Mouse (Mus musculus): ENCODE measurements around the gene Pa2g4. TPM values are rescaled to one million over a fixed set of nuclear protein-coding genes. Genes with fewer than 3 reads are reported as not detected.

Gene Pa2g4
- polyA plus RNA-seq, 1 experiment: 127 TPM

DNA sequence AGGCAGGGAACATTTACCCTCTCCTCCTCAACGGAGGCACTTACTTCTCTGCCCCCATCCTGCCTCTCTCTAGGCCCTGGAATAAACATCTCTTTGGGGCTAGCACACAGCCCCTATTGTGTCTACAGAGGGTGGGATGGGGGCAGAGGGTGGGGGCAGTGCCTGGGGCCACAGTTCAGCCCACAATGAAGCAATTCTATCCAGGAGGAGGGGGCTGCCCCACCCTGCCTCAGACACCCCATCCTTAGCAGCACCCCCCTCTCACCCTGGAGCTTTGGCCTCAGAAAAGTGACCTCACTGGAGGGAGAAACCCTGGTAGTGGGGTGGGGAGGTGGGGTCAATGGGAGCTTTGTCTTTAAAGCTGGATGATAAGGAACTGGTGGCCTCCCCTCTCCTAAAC lies 20.8 kb upstream of the Pa2g4 start:
- Histone ChIP-seq H3K79me2 (ENCODE audit: control insufficient read depth, insufficient read depth) (peaks cover 3% of the 10 kb centered on the region), H3K4me2 (ENCODE audit: low read depth) (peak overlapping the region; percentile 86), H3ac (ENCODE audit: control insufficient read depth, insufficient read length) (no peak overlapping the region), H3K4me3 (peak overlapping the region; percentile 62), H3K27me3 (ENCODE audit: control insufficient read depth, insufficient read depth, insufficient read length) (no peaks in the 10 kb centered on the region), H3K36me3 (ENCODE audit: control insufficient read depth, insufficient read depth) (no peaks in the 10 kb centered on the region)
- no peak for TF ChIP-seq MAX (IDR thresholded peaks at IDR 0.05; ENCODE audit: low read depth)
- no peak for TF ChIP-seq POLR2A (IDR thresholded peaks at IDR 0.05; ENCODE audit: insufficient read length, low read depth)
- TF ChIP-seq CEBPB (IDR thresholded peaks at IDR 0.05; ENCODE audit: insufficient read depth, poor library complexity, severe bottlenecking): no peak
- no peak for TF ChIP-seq MYOD1 (IDR thresholded peaks at IDR 0.05; ENCODE audit: control insufficient read depth in 1 of 3, insufficient read length in 2 of 3, low read depth in 2 of 3)
- TF ChIP-seq POLR2AphosphoS2 (IDR thresholded peaks at IDR 0.05; ENCODE audit: insufficient read length, low read depth): no peak
- TF ChIP-seq TCF3 (IDR thresholded peaks at IDR 0.05; ENCODE audit: insufficient read length, low read depth): no peak
- TF ChIP-seq REST (IDR thresholded peaks at IDR 0.05; ENCODE audit: insufficient read depth, insufficient read length): no peak
- TF ChIP-seq MYOG (IDR thresholded peaks at IDR 0.05; ENCODE audit: control insufficient read depth in 1 of 3, insufficient read depth in 1 of 3, insufficient read length in 2 of 3, low read depth in 2 of 3): no peak
- TF ChIP-seq SRF (IDR thresholded peaks at IDR 0.05; ENCODE audit: control insufficient read depth, insufficient read length, low read depth): no peak
- no peak for TF ChIP-seq E2F4 (IDR thresholded peaks at IDR 0.05; ENCODE audit: insufficient read depth)
- no peak for TF ChIP-seq USF1 (IDR thresholded peaks at IDR 0.05; ENCODE audit: low read depth)
- TF ChIP-seq TCF12 (IDR thresholded peaks at IDR 0.05; ENCODE audit: insufficient read depth, poor library complexity, severe bottlenecking): no peak

DNA sequence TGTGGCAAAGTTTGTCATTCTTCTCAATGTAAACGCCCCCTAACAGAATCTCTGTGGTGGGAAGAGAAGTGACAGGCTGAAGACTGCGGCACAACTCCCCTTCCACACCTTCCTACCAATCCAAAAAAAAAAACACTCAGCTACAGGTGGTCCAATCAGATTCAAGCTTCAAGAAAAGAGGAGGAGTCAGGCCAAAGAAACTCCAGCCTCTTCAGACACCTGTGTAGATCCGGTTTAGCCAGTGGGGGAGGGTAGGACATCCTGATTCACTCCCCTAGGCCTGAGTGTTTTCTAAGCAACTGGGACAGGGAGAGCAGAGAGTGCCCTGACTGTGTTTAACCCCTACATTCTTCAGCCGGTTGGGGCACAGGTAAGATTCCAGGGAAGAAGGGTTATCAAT lies 18.6 kb upstream of the Pa2g4 start:
- Histone ChIP-seq H3ac (ENCODE audit: control insufficient read depth, insufficient read length) (no peak overlapping the region), H3K4me3 (no peak overlapping the region), H3K4me2 (ENCODE audit: low read depth) (peak overlapping the region; percentile 49), H3K27me3 (ENCODE audit: control insufficient read depth, insufficient read depth, insufficient read length) (no peaks in the 10 kb centered on the region), H3K79me2 (ENCODE audit: control insufficient read depth, insufficient read depth) (peaks cover 3% of the 10 kb centered on the region), H3K36me3 (ENCODE audit: control insufficient read depth, insufficient read depth) (no peaks in the 10 kb centered on the region)
- TF ChIP-seq USF1 (IDR thresholded peaks at IDR 0.05; ENCODE audit: low read depth) (no peak), TCF12 (IDR thresholded peaks at IDR 0.05; ENCODE audit: insufficient read depth, poor library complexity, severe bottlenecking) (no peak), E2F4 (IDR thresholded peaks at IDR 0.05; ENCODE audit: insufficient read depth) (no peak), SRF (IDR thresholded peaks at IDR 0.05; ENCODE audit: control insufficient read depth, insufficient read length, low read depth) (no peak), POLR2A (IDR thresholded peaks at IDR 0.05; ENCODE audit: insufficient read length, low read depth) (no peak), MAX (IDR thresholded peaks at IDR 0.05; ENCODE audit: low read depth) (no peak), TCF3 (IDR thresholded peaks at IDR 0.05; ENCODE audit: insufficient read length, low read depth) (no peak), MYOG (IDR thresholded peaks at IDR 0.05; ENCODE audit: control insufficient read depth in 1 of 3, insufficient read depth in 1 of 3, insufficient read length in 2 of 3, low read depth in 2 of 3) (no peak), REST (IDR thresholded peaks at IDR 0.05; ENCODE audit: insufficient read depth, insufficient read length) (no peak), MYOD1 (IDR thresholded peaks at IDR 0.05; ENCODE audit: control insufficient read depth in 1 of 3, insufficient read length in 2 of 3, low read depth in 2 of 3) (no peak), POLR2AphosphoS2 (IDR thresholded peaks at IDR 0.05; ENCODE audit: insufficient read length, low read depth) (no peak)

DNA sequence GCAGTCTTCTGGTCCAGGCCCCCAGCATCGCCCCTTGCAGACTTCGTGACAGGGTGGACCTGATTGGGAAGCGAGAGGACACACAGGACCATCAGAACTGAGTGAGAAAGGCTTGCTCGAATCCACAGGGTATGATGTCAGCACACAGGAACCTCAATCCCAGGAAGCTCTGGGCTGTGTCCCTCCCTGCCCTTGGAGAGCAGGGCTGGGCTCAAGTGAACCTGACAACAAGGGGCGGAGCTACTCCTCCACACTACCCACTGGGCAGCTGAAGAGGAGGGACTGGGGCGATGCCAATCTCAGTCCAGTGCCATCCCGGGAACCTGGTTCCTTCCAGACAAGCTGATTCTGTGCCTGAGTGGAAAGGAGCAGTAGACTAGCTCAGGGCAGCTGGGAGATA lies 17.9 kb upstream of the Pa2g4 start:
- Histone ChIP-seq H3K27me3 (ENCODE audit: control insufficient read depth, insufficient read depth, insufficient read length) (no peaks in the 10 kb centered on the region), H3K36me3 (ENCODE audit: control insufficient read depth, insufficient read depth) (no peaks in the 10 kb centered on the region), H3K4me2 (ENCODE audit: low read depth) (peak overlapping the region; percentile 49), H3K4me3 (no peak overlapping the region), H3K79me2 (ENCODE audit: control insufficient read depth, insufficient read depth) (peaks cover 3% of the 10 kb centered on the region), H3ac (ENCODE audit: control insufficient read depth, insufficient read length) (no peak overlapping the region)
- peak in 1 of 3 experiments; percentile 49 for TF ChIP-seq MYOG (IDR thresholded peaks at IDR 0.05; ENCODE audit: control insufficient read depth in 1 of 3, insufficient read depth in 1 of 3, insufficient read length in 2 of 3, low read depth in 2 of 3)
- peak; percentile 10 for TF ChIP-seq POLR2A (IDR thresholded peaks at IDR 0.05; ENCODE audit: insufficient read length, low read depth)
- no peak for TF ChIP-seq REST (IDR thresholded peaks at IDR 0.05; ENCODE audit: insufficient read depth, insufficient read length)
- peak; percentile 17 for TF ChIP-seq POLR2AphosphoS2 (IDR thresholded peaks at IDR 0.05; ENCODE audit: insufficient read length, low read depth)
- TF ChIP-seq TCF12 (IDR thresholded peaks at IDR 0.05; ENCODE audit: insufficient read depth, poor library complexity, severe bottlenecking): no peak
- TF ChIP-seq USF1 (IDR thresholded peaks at IDR 0.05; ENCODE audit: low read depth): no peak
- no peak for TF ChIP-seq MYOD1 (IDR thresholded peaks at IDR 0.05; ENCODE audit: control insufficient read depth in 1 of 3, insufficient read length in 2 of 3, low read depth in 2 of 3)
- no peak for TF ChIP-seq MAX (IDR thresholded peaks at IDR 0.05; ENCODE audit: low read depth)
- no peak for TF ChIP-seq TCF3 (IDR thresholded peaks at IDR 0.05; ENCODE audit: insufficient read length, low read depth)
- TF ChIP-seq SRF (IDR thresholded peaks at IDR 0.05; ENCODE audit: control insufficient read depth, insufficient read length, low read depth): no peak
- TF ChIP-seq CEBPB (IDR thresholded peaks at IDR 0.05; ENCODE audit: insufficient read depth, poor library complexity, severe bottlenecking): no peak
- no peak for TF ChIP-seq E2F4 (IDR thresholded peaks at IDR 0.05; ENCODE audit: insufficient read depth)

DNA sequence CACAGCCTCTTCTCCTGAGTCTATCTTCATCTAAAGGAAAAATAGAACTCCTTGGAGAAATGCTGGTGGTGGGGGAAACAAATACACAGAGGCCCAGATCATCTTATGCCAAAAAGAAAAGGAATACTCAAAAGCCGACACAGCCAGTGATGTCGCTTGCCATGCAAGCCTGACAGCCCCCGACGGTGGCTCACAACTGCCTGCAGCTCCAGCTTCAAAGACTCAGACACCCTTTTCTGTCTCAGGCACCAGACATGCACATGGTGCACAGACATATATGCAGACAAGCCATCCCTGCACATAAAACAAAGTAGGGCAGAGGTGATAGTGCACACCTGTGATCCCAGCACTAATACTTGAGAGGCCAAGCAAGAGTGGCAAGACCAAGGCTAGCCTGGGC lies 13.9 kb upstream of the Pa2g4 start:
- H3ac ChIP-seq (ENCODE audit: control insufficient read depth, insufficient read length): no peak overlapping the region
- peaks cover 22% of the 10 kb centered on the region for H3K36me3 ChIP-seq (ENCODE audit: control insufficient read depth, insufficient read depth)
- no peak overlapping the region for H3K4me2 ChIP-seq (ENCODE audit: low read depth)
- H3K4me3 ChIP-seq: no peak overlapping the region
- TF ChIP-seq USF1 (IDR thresholded peaks at IDR 0.05; ENCODE audit: low read depth): no peak
- TF ChIP-seq POLR2A (IDR thresholded peaks at IDR 0.05; ENCODE audit: insufficient read length, low read depth): no peak
- no peak for TF ChIP-seq MYOD1 (IDR thresholded peaks at IDR 0.05; ENCODE audit: control insufficient read depth in 1 of 3, insufficient read length in 2 of 3, low read depth in 2 of 3)
- no peak for TF ChIP-seq E2F4 (IDR thresholded peaks at IDR 0.05; ENCODE audit: insufficient read depth)
- no peaks in the 10 kb centered on the region for H3K79me2 ChIP-seq (ENCODE audit: control insufficient read depth, insufficient read depth)
- no peaks in the 10 kb centered on the region for H3K27me3 ChIP-seq (ENCODE audit: control insufficient read depth, insufficient read depth, insufficient read length)

DNA sequence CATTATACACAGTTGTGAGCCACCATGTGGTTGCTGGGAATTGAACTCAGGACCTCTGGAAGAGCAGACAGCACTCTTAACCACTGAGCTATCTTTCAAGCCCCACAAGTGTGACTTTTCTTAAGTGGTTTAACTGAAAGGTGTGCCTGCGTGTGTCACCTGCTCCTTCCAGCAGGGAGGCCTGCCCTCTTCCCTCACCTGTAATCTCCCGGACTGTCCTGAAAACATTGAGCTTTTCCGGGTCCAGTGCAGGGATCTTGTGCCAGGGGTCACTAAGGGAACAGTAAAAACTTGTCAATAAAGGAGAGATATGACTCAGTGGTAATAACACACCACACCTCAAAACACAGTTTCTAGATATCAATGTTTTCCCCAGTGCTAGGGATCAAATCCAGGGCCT lies 13.5 kb upstream of the Pa2g4 start:
- no peak overlapping the region for H3ac ChIP-seq (ENCODE audit: control insufficient read depth, insufficient read length)
- H3K4me2 ChIP-seq (ENCODE audit: low read depth): no peak overlapping the region
- no peaks in the 10 kb centered on the region for H3K79me2 ChIP-seq (ENCODE audit: control insufficient read depth, insufficient read depth)
- TF ChIP-seq MYOG (IDR thresholded peaks at IDR 0.05; ENCODE audit: control insufficient read depth in 1 of 3, insufficient read depth in 1 of 3, insufficient read length in 2 of 3, low read depth in 2 of 3): no peak
- no peak for TF ChIP-seq POLR2AphosphoS2 (IDR thresholded peaks at IDR 0.05; ENCODE audit: insufficient read length, low read depth)
- no peak for TF ChIP-seq REST (IDR thresholded peaks at IDR 0.05; ENCODE audit: insufficient read depth, insufficient read length)
- no peak for TF ChIP-seq POLR2A (IDR thresholded peaks at IDR 0.05; ENCODE audit: insufficient read length, low read depth)
- no peak for TF ChIP-seq CEBPB (IDR thresholded peaks at IDR 0.05; ENCODE audit: insufficient read depth, poor library complexity, severe bottlenecking)
- no peak for TF ChIP-seq USF1 (IDR thresholded peaks at IDR 0.05; ENCODE audit: low read depth)
- TF ChIP-seq MAX (IDR thresholded peaks at IDR 0.05; ENCODE audit: low read depth): no peak
- TF ChIP-seq MYOD1 (IDR thresholded peaks at IDR 0.05; ENCODE audit: control insufficient read depth in 1 of 3, insufficient read length in 2 of 3, low read depth in 2 of 3): no peak
- no peak for TF ChIP-seq TCF3 (IDR thresholded peaks at IDR 0.05; ENCODE audit: insufficient read length, low read depth)
- TF ChIP-seq SRF (IDR thresholded peaks at IDR 0.05; ENCODE audit: control insufficient read depth, insufficient read length, low read depth): no peak
- TF ChIP-seq E2F4 (IDR thresholded peaks at IDR 0.05; ENCODE audit: insufficient read depth): no peak
- TF ChIP-seq TCF12 (IDR thresholded peaks at IDR 0.05; ENCODE audit: insufficient read depth, poor library complexity, severe bottlenecking): no peak
- peaks cover 22% of the 10 kb centered on the region for H3K36me3 ChIP-seq (ENCODE audit: control insufficient read depth, insufficient read depth)
- H3K27me3 ChIP-seq (ENCODE audit: control insufficient read depth, insufficient read depth, insufficient read length): no peaks in the 10 kb centered on the region
- H3K4me3 ChIP-seq: no peak overlapping the region

Measured in myocyte (in vitro differentiated cells).